In genomic region chr1:165461681-165462080, GRCm38 (mm10) we compare ENCODE assay signal across 8 mouse cellular contexts. TPM values are rescaled to one million over a fixed set of nuclear protein-coding genes. Genes with fewer than 3 reads are reported as not detected.
DNase-seq lines count a peak whose midpoint lies in the region; ATAC-seq and TF ChIP-seq lines count a peak whose summit lies in the region.

No protein-coding gene starts in this region.

- dilution Hi-C loops in CH12.LX (cut with MboI; ENCODE audit: extremely low pct_ligation_motif_present, extremely low pct_unique_long_range_greater_than_20kb, low sequenced_read_pairs): no loop called here

- TF ChIP-seq RAD21 in CH12.LX (IDR thresholded peaks at IDR 0.05; ENCODE audit: low read depth, low read length): no peak

- no peak for TF ChIP-seq POLR2A in CH12.LX (IDR thresholded peaks at IDR 0.05; ENCODE audit: low read depth, low read length)

- H3K4me1 ChIP-seq in CH12.LX (ENCODE audit: control insufficient read depth in 1 of 2, insufficient read depth in 2 of 2): peaks cover 0 to 12% of the 10 kb centered on the region in 2 experiments; a peak in 2 of 4 replicates
- peaks cover 12% of the 10 kb centered on the region for H3K4me1 ChIP-seq in forebrain, postnatal 0 days (ENCODE audit: insufficient read depth)
- H3K4me1 ChIP-seq in kidney, postnatal 0 days (replicated peaks; ENCODE audit: insufficient read depth, low read length): no peaks in the 10 kb centered on the region
- H3K4me1 ChIP-seq in midbrain, embryonic 12.5 days: peaks cover 8% of the 10 kb centered on the region

- no peak for TF ChIP-seq CTCF in CH12.LX (conservative IDR thresholded peaks at IDR 0.05 in 1 of 2, IDR thresholded peaks at IDR 0.05 in 1 of 2; ENCODE audit: low read depth in 2 of 2, low read length in 2 of 2)
- TF ChIP-seq CTCF in forebrain, postnatal 0 days (IDR thresholded peaks at IDR 0.05; ENCODE audit: low read depth): no peak
- no peak for TF ChIP-seq CTCF in kidney, postnatal 0 days (IDR thresholded peaks at IDR 0.05; ENCODE audit: low read depth)

- peaks cover 2% of the 10 kb centered on the region for H3K79me2 ChIP-seq in CH12.LX (replicated peaks; ENCODE audit: control insufficient read depth, extremely low read depth, insufficient read depth, poor library complexity, severe bottlenecking)

- peak overlapping the region; percentile 54 for H3K9ac ChIP-seq in CH12.LX (ENCODE audit: insufficient read depth, low read depth)
- peak overlapping the region; percentile 70 for H3K9ac ChIP-seq in forebrain, postnatal 0 days
- peak overlapping the region; percentile 78 for H3K9ac ChIP-seq in kidney, postnatal 0 days (ENCODE audit: low read depth, low read length)
- peak overlapping the region; percentile 80 for H3K9ac ChIP-seq in midbrain, embryonic 12.5 days (replicated peaks)

- no peak overlapping the region for H3K27ac ChIP-seq in CH12.LX (ENCODE audit: insufficient read depth, low read depth)
- peak overlapping the region; percentile 77 for H3K27ac ChIP-seq in forebrain, postnatal 0 days (ENCODE audit: low read depth, low read length)
- peak overlapping the region; percentile 86 for H3K27ac ChIP-seq in kidney, postnatal 0 days
- peak overlapping the region; percentile 78; the same call in 1 of the 2 replicates for H3K27ac ChIP-seq in midbrain, embryonic 12.5 days (replicated peaks)

- no peak for ATAC-seq in forebrain, postnatal 0 days
- no peak for ATAC-seq in kidney, postnatal 0 days (replicated peaks; ENCODE audit: low FRiP score, low read depth)
- no peak for ATAC-seq in midbrain, embryonic 12.5 days (ENCODE audit: low FRiP score, low read depth)

- no peaks in the 10 kb centered on the region for H3K9me3 ChIP-seq in CH12.LX (replicated peaks; ENCODE audit: low read length)
- no peaks in the 10 kb centered on the region for H3K9me3 ChIP-seq in forebrain, postnatal 0 days (ENCODE audit: low read length)
- H3K9me3 ChIP-seq in kidney, postnatal 0 days (replicated peaks; ENCODE audit: low read length): no peaks in the 10 kb centered on the region
- H3K9me3 ChIP-seq in midbrain, embryonic 12.5 days: no peaks in the 10 kb centered on the region

- peak overlapping the region; percentile 94 for H3K4me2 ChIP-seq in CH12.LX (ENCODE audit: insufficient read depth, low read depth, poor library complexity, severe bottlenecking)
- peak overlapping the region; percentile 73 for H3K4me2 ChIP-seq in forebrain, postnatal 0 days (ENCODE audit: low read depth)
- peak overlapping the region; percentile 74 for H3K4me2 ChIP-seq in kidney, postnatal 0 days (ENCODE audit: low read length)
- H3K4me2 ChIP-seq in midbrain, embryonic 12.5 days (replicated peaks): peak overlapping the region; percentile 63

- H3K27me3 ChIP-seq in CH12.LX (replicated peaks): no peaks in the 10 kb centered on the region
- H3K27me3 ChIP-seq in forebrain, postnatal 0 days (ENCODE audit: insufficient read depth, low read length): no peaks in the 10 kb centered on the region
- H3K27me3 ChIP-seq in kidney, postnatal 0 days (ENCODE audit: insufficient read depth, low read length): no peaks in the 10 kb centered on the region
- no peaks in the 10 kb centered on the region for H3K27me3 ChIP-seq in midbrain, embryonic 12.5 days

- WGBS in forebrain, postnatal 0 days: 2% methylated on average over 9 of the region's 9 CpGs
- 1% methylated on average over 9 of the region's 9 CpGs for WGBS in kidney, postnatal 0 days
- 3% methylated on average over 9 of the region's 9 CpGs for WGBS in midbrain, embryonic 12.5 days

- H3K36me3 ChIP-seq in CH12.LX (replicated peaks in 1 of 2; ENCODE audit: control insufficient read depth in 1 of 2, insufficient read depth in 1 of 2, low read length in 1 of 2): no peaks in the 10 kb centered on the region
- H3K36me3 ChIP-seq in forebrain, postnatal 0 days (ENCODE audit: insufficient read depth): no peaks in the 10 kb centered on the region
- H3K36me3 ChIP-seq in kidney, postnatal 0 days (ENCODE audit: insufficient read depth, low read length): no peaks in the 10 kb centered on the region
- H3K36me3 ChIP-seq in midbrain, embryonic 12.5 days: no peaks in the 10 kb centered on the region

- in situ Hi-C loops in CH12.LX (cut with MboI; ENCODE audit: low pct_ligation_motif_present, low pct_unique_long_range_greater_than_20kb, low sequenced_read_pairs): no loop called here

- peak overlapping the region; percentile 70 to 88 (median 80) for H3K4me3 ChIP-seq in CH12.LX (replicated peaks in 1 of 3; ENCODE audit: low read depth in 2 of 3, low read length in 2 of 3, poor library complexity in 1 of 3)
- peak overlapping the region; percentile 93 for H3K4me3 ChIP-seq in forebrain, postnatal 0 days (ENCODE audit: low read depth, low read length)
- H3K4me3 ChIP-seq in kidney, postnatal 0 days (replicated peaks; ENCODE audit: low read depth, low read length): peak overlapping the region; percentile 99
- H3K4me3 ChIP-seq in midbrain, embryonic 12.5 days: peak overlapping the region; percentile 96

- no peak for TF ChIP-seq EP300 in CH12.LX (IDR thresholded peaks at IDR 0.05; ENCODE audit: low read length)

- peak; percentile 38 for DNase-seq in adrenal gland, postnatal 14 days
- no peak for DNase-seq in adrenal gland, adult (ENCODE audit: inconsistent age in 2 of 2, low spot score in 1 of 2)
- DNase-seq in CH12.LX (ENCODE audit: extremely low read depth): peak; percentile 22
- DNase-seq in forebrain, postnatal 0 days: no peak
- peak; percentile 20 for DNase-seq in kidney, postnatal 0 days (ENCODE audit: low spot score)
- DNase-seq in testis, postnatal 14 days (ENCODE audit: low spot score): no peak
- DNase-seq in gastrocnemius, adult 8-10 months (ENCODE audit: low spot score in 2 of 2): no peak

TF ChIP-seq in CH12.LX, 34 proteins besides CTCF, POLR2A, EP300 and RAD21:
- TF ChIP-seq SMC3 (IDR thresholded peaks at IDR 0.05; ENCODE audit: low read depth, low read length) (no peak), MXI1 (IDR thresholded peaks at IDR 0.05; ENCODE audit: low read depth, low read length) (no peak; the same call in 1 of the 2 replicates), CHD1 (IDR thresholded peaks at IDR 0.05; ENCODE audit: low read depth, low read length) (0 out of 2 replicates have a peak, but pooled peaks have one; percentile 11), NRF1 (IDR thresholded peaks at IDR 0.05; ENCODE audit: low read depth, low read length) (no peak), IRF4 (IDR thresholded peaks at IDR 0.05; ENCODE audit: low read depth, low read length) (no peak), SIN3A (IDR thresholded peaks at IDR 0.05; ENCODE audit: low read length) (peak; percentile 6; the same call in 1 of the 2 replicates)

RNA-seq across cellular contexts. Expression of gene Mpc2, which starts 1.2 kb away (rescaled TPM):
- 311 and 341 TPM in 2 replicates for total RNA-seq in adrenal gland, postnatal 14 days (2021)
- 44.0 and 50.6 TPM in 2 replicates for total RNA-seq in CH12.LX (2012; rRNA removed)
- total RNA-seq in CH12.LX (2014; rRNA removed): 55.8 and 69.2 TPM in 2 replicates
- polyA plus RNA-seq in CH12.LX (2012; ENCODE audit: insufficient read length, low read depth): 32.3 and 32.5 TPM in 2 replicates
- total RNA-seq in forebrain, postnatal 0 days (2014; rRNA removed): 127 and 170 TPM in 2 replicates
- polyA plus RNA-seq in forebrain, postnatal 0 days (2015; fragmentation: Nextera tagmentation; extraction: Ambion mirVana): 251 and 283 TPM in 2 replicates
- polyA plus RNA-seq in kidney, postnatal 0 days (2015; fragmentation: Nextera tagmentation; extraction: Ambion mirVana): 750 and 780 TPM in 2 replicates
- 139 and 140 TPM in 2 replicates for polyA plus RNA-seq in midbrain, embryonic 12.5 days (2016; fragmentation: Nextera tagmentation; extraction: Ambion mirVana)
- 100 to 1,000 TPM; 273 to 322 (median 311) TPM for total RNA-seq in gastrocnemius, adult 8-10 months (2022)

RNA-seq across cellular contexts. Expression of gene Dcaf6, which starts 1.4 kb away (rescaled TPM):
- 44.5 and 46.5 TPM in 2 replicates for total RNA-seq in adrenal gland, postnatal 14 days (2021)
- total RNA-seq in CH12.LX (2012; rRNA removed) (3.1 and 4.1 TPM in 2 replicates), CH12.LX (2014; rRNA removed) (4.1 and 4.3 TPM in 2 replicates)
- 3.7 and 6.1 TPM in 2 replicates for polyA plus RNA-seq in CH12.LX (2012; ENCODE audit: insufficient read length, low read depth)
- 43.5 and 45.7 TPM in 2 replicates for total RNA-seq in forebrain, postnatal 0 days (2014; rRNA removed)
- 20.9 and 23.6 TPM in 2 replicates for polyA plus RNA-seq in forebrain, postnatal 0 days (2015; fragmentation: Nextera tagmentation; extraction: Ambion mirVana)
- 20.6 and 22.7 TPM in 2 replicates for polyA plus RNA-seq in kidney, postnatal 0 days (2015; fragmentation: Nextera tagmentation; extraction: Ambion mirVana)
- polyA plus RNA-seq in midbrain, embryonic 12.5 days (2016; fragmentation: Nextera tagmentation; extraction: Ambion mirVana): 8.9 and 10.6 TPM in 2 replicates
- total RNA-seq in gastrocnemius, adult 8-10 months (2022): 100 to 1,000 TPM; 285 to 320 (median 302) TPM

RNA-seq across cellular contexts. Expression of gene Adcy10, which starts 23.3 kb away (rescaled TPM):
- total RNA-seq in adrenal gland, postnatal 14 days (2021): 0.11 TPM in 2 replicates
- total RNA-seq in CH12.LX (2012; rRNA removed) (0.13 TPM in 1 of 2 replicates, not detected in the other), CH12.LX (2014; rRNA removed) (not detected in 2 replicates)
- polyA plus RNA-seq in CH12.LX (2012; ENCODE audit: insufficient read length, low read depth): not detected in 2 replicates
- 0.31 TPM in 1 of 2 replicates, not detected in the other for total RNA-seq in forebrain, postnatal 0 days (2014; rRNA removed)
- 0.10 TPM in 1 of 2 replicates, not detected in the other for polyA plus RNA-seq in forebrain, postnatal 0 days (2015; fragmentation: Nextera tagmentation; extraction: Ambion mirVana)
- 0.23 TPM in 1 of 2 replicates, not detected in the other for polyA plus RNA-seq in kidney, postnatal 0 days (2015; fragmentation: Nextera tagmentation; extraction: Ambion mirVana)
- polyA plus RNA-seq in midbrain, embryonic 12.5 days (2016; fragmentation: Nextera tagmentation; extraction: Ambion mirVana): 0.33 and 0.47 TPM in 2 replicates
- total RNA-seq in gastrocnemius, adult 8-10 months (2022): not detected

Comparison
In these comparisons a context has a peak if more than half of its experiments do, and no peak if none do; other contexts are left out.
1. DNase-seq: peak in adrenal gland, postnatal 14 days (single experiment), CH12.LX (single experiment) and kidney, postnatal 0 days (single experiment); none in adrenal gland, adult (0 of 2), forebrain, postnatal 0 days (single experiment), testis, postnatal 14 days (single experiment) and gastrocnemius, adult 8-10 months (0 of 2).
2. Peak in every context shown above with its lines, with median percentiles within 50 percentile points of each other: H3K4me2 ChIP-seq, H3K4me3 ChIP-seq and H3K9ac ChIP-seq.